Mouse (Mus musculus): ENCODE measurements around the gene Vps37b.
"Not testable (repeated sequence)": the region's sequence is repeated elsewhere in the genome, so short reads cannot be mapped to it uniquely, and the experiment has no call there.

Vps37b gene

GRCm38 (mm10) chr5:124032001-124032508, at the start of gene Vps37b:
Gene Vps37b (minus strand): TSS chr5:124032270.
- in situ Hi-C loops (cut with MboI; ENCODE audit: unreplicated experiment in 2 of 2) = no loop called here

- in situ Hi-C loops (cut with MboI; ENCODE audit: unreplicated experiment in 2 of 2) = loop anchor here (5.0 to 25.0 kb wide), 3 partner anchors 78 to 133 kb away; partner anchors contain the start of gene Hip1r (in 1 of the 2)
Observed at GRCm38 (mm10) chr5:124079880-124080279, 47.8 kb upstream of the Vps37b start.

GRCm38 (mm10) chr5:124078794-124079416, 46.8 kb upstream of the Vps37b start:
- in situ Hi-C loops (cut with MboI; ENCODE audit: unreplicated experiment in 2 of 2) = loop anchor here in 1 of 2 experiments (25.0 kb wide), 1 partner anchor 117 kb away; the partner anchor contains the start of gene Hip1r

GRCm38 (mm10) chr5:124077856-124078460, 45.9 kb upstream of the Vps37b start:
- in situ Hi-C loops (cut with MboI; ENCODE audit: unreplicated experiment in 2 of 2) = loop anchor here in 1 of 2 experiments (25.0 kb wide), 1 partner anchor 116 kb away; the partner anchor contains the start of gene Hip1r

GRCm38 (mm10) chr5:124077241-124077640, 45.2 kb upstream of the Vps37b start:
- in situ Hi-C loops (cut with MboI; ENCODE audit: unreplicated experiment in 2 of 2) = loop anchor here in 1 of 2 experiments (25.0 kb wide), 1 partner anchor 115 kb away; the partner anchor contains the start of gene Hip1r

- in situ Hi-C loops (cut with MboI; ENCODE audit: unreplicated experiment in 2 of 2) = loop anchor here in 1 of 2 experiments (25.0 kb wide), 1 partner anchor 114 kb away; the partner anchor contains the start of gene Hip1r
Observed at GRCm38 (mm10) chr5:124076559-124076958, 44.5 kb upstream of the Vps37b start.

- in situ Hi-C loops (cut with MboI; ENCODE audit: unreplicated experiment in 2 of 2) = loop anchor here in 1 of 2 experiments (25.0 kb wide), 1 partner anchor 113 kb away; the partner anchor contains the start of gene Hip1r
Observed at GRCm38 (mm10) chr5:124075716-124076115, 43.6 kb upstream of the Vps37b start.

GRCm38 (mm10) chr5:124074845-124075307, 42.8 kb upstream of the Vps37b start:
- in situ Hi-C loops (cut with MboI; ENCODE audit: unreplicated experiment in 2 of 2) = loop anchor here in 1 of 2 experiments (25.0 kb wide), 1 partner anchor 113 kb away; the partner anchor contains the start of gene Hip1r

GRCm38 (mm10) chr5:124073682-124074081, 41.6 kb upstream of the Vps37b start:
- in situ Hi-C loops (cut with MboI; ENCODE audit: unreplicated experiment in 2 of 2) = no loop called here

- in situ Hi-C loops (cut with MboI; ENCODE audit: unreplicated experiment in 2 of 2) = no loop called here
Observed at GRCm38 (mm10) chr5:124069657-124070056, 37.6 kb upstream of the Vps37b start.

GRCm38 (mm10) chr5:124062037-124062824, 30.2 kb upstream of the Vps37b start:
- in situ Hi-C loops (cut with MboI; ENCODE audit: unreplicated experiment in 2 of 2) = no loop called here

GRCm38 (mm10) chr5:124059677-124060076, 27.6 kb upstream of the Vps37b start:
- in situ Hi-C loops (cut with MboI; ENCODE audit: unreplicated experiment in 2 of 2) = no loop called here

GRCm38 (mm10) chr5:124058749-124059148, 26.7 kb upstream of the Vps37b start:
- in situ Hi-C loops (cut with MboI; ENCODE audit: unreplicated experiment in 2 of 2) = no loop called here

- in situ Hi-C loops (cut with MboI; ENCODE audit: unreplicated experiment in 2 of 2) = no loop called here
Observed at GRCm38 (mm10) chr5:124056956-124057355, 24.9 kb upstream of the Vps37b start.

- in situ Hi-C loops (cut with MboI; ENCODE audit: unreplicated experiment in 2 of 2) = no loop called here
Observed at GRCm38 (mm10) chr5:124056219-124056618, 24.1 kb upstream of the Vps37b start.

- in situ Hi-C loops (cut with MboI; ENCODE audit: unreplicated experiment in 2 of 2) = not testable (repeated sequence)
Observed at GRCm38 (mm10) chr5:124052641-124053040, 20.6 kb upstream of the Vps37b start.

- in situ Hi-C loops (cut with MboI; ENCODE audit: unreplicated experiment in 2 of 2) = no loop called here
Observed at GRCm38 (mm10) chr5:124051899-124052491, 19.9 kb upstream of the Vps37b start.

GRCm38 (mm10) chr5:124050095-124051050, 18.3 kb upstream of the Vps37b start:
- in situ Hi-C loops (cut with MboI; ENCODE audit: unreplicated experiment in 2 of 2) = no loop called here
